Mouse (Mus musculus): ENCODE measurements around the gene Aqp12.

Aqp12 gene

DNA sequence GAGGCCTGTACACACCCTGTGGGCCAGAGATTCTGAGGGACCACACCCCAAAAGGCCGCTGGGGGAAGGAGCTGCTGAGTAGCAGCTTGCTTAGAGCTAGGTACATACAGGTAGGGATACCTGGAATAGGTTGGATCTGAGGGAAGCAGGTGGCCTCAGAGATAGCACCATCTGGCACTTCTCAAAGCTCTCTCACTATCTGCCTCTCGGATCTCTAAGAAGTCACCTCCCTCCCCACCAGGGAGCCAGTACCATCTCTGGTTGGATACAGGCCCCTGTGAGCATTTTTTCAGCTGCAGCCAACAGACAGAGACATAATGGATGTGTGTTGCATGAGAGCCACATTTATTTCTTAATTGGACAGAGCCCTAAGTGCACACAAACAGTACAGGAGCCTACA lies 9.0 kb downstream of the Aqp12 start:
- DNase-seq = no peak

DNA sequence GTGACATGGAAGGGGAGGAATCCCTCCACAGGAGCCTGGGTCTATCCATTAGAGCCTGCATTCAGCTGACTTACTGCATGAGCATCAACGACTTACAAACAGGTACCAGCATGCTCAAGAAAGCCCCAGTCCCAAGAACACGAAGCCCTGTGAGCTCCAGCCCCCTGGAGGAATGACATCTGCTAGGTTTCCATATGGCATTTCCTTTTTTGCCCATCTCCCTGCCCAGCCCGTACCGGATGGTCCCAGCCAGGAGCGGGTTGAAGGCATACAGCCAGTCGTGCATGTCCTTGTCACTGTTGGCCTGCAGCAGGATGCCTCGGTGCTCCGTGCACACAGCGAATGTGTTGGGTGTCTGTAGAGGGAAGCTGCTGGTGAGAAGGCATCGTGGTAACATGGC lies 12.6 kb downstream of the Aqp12 start:
- DNase-seq = no peak

DNA sequence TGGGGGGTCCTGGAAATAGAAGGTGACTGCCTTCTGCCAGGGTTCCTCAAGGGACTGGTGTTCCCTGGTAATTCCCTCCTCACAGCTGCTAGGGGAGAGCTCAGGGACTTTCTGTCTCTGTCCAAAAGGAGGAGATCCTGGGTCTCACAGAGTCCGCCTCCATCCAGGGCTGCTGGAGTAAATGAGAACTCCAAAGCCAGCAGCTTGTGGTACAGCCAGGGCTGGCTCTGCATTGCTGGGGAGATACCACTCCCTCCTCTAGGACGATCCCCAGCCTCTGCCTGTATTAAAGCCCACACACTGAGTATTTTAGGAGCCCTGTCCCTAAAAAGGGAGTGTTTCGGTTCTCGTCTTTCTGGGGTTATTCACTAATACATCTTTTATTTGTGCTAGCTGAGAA lies 14.5 kb downstream of the Aqp12 start:
- no peak for DNase-seq

DNA sequence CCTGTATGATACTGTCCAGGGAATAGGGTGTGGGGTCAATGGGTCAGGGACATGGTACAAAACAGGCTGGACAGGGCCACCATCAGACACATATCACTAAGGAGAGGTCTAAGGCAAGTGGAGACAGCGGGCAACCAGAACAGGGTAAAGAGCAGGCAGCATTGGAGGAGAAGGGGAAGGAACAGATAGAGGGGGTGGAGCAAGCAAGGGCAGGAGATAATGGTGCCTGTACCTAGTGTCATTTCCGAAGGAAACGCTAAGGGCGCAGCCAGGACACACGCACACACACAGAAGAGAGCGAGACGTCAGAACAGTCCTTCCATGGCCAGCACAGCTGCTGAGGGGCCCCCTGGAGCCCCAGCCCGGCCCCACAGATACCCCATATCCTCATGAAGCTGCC lies 20.5 kb downstream of the Aqp12 start:
- DNase-seq = no peak

DNA sequence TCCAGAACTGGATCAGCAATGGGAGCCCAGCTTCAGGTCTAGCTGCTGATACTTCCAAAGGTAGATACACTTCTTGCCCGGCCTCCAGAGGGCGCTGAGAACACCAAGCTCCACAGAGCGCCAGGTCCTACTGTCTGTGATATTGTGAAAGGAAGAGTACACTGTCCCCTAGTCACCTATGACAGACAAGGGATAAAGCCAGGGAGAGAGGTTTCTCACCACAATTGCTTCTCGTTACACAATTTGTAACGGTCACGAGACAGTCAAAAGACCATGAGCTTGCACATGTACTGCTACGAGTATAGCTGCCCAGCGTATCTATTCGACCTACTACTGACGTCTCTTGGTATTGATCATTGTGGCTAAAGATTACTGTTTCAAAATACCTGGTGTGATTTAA lies 23.3 kb downstream of the Aqp12 start:
- DNase-seq = no peak

DNA sequence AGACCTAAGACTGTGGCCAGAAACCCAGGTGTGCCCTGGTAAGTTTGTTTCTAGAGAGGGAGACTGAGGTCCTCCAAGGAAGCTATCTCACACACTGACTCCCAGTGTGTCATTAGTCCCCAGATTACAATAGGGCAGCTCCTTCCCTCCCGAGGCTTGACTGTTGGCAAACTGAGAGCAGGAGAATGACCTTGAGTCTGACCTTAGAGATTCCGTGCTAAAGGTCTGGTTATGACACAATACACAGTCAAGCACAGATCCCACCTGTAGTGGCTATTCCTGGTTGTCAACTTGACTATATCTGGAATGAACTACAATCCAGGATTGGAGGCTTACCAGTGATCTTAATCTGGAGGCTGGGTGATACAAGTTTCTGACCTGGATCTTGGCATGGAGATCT lies 23.9 kb downstream of the Aqp12 start:
- DNase-seq = no peak

DNA sequence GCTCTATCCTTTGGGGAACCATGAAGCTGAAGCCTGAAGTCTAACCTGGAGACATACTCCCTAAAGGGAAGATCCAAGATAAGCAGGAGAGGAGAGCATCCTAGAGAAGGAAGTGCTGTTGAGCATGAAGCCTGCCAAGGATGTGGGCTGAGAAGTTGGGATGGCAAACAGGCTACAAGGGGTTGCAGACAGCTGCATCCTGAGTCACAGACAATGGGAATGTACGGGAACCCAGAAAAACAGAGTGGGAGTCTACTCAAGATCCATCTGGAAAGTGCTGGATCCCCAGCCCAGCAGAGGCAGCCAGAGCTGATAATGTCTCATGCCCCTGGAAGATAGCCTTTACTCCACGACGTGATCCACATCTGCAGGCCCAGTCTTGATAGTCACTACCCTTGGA lies 25.1 kb downstream of the Aqp12 start:
- DNase-seq = no peak

DNA sequence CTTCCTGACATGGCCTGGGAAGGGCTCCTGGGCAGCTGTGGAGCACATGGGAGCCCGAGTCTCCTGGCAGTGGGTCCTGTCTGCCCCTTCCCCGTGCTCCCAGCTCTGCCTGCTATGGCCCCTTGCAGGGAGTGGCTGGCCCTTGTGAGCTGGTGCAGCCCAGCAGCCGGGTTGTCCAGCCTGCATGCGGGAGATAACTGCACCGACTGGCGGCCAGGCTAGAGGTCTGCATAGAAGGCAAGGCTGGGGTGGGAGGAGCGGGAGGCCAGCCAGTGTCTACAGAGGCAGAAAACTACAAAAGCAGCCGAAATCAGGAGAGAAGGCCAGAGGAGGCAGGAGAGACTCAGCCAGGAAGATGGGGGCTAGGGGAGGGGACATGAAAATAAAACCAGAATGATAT lies 27.9 kb downstream of the Aqp12 start:
- DNase-seq = no peak

DNA sequence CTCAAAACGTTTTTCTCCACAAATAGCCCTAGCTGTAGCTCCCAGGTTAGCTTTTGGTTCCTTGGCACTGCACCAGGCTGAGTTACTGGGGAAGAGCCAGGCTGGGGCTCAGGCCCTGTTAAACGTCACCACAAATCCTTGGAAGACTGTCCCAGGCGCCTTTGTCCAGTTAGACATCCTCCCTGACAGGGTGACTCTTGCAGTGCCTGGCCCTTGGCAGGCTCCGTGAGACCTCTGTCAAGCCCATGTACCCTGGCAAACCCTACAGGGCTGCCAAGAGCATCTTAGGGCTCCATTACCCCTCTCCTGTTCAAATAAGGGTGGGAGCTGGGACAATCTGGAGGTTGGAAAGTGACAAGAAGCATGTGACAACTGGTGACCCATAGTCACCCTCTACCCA lies 29.8 kb downstream of the Aqp12 start:
- DNase-seq = no peak

DNA sequence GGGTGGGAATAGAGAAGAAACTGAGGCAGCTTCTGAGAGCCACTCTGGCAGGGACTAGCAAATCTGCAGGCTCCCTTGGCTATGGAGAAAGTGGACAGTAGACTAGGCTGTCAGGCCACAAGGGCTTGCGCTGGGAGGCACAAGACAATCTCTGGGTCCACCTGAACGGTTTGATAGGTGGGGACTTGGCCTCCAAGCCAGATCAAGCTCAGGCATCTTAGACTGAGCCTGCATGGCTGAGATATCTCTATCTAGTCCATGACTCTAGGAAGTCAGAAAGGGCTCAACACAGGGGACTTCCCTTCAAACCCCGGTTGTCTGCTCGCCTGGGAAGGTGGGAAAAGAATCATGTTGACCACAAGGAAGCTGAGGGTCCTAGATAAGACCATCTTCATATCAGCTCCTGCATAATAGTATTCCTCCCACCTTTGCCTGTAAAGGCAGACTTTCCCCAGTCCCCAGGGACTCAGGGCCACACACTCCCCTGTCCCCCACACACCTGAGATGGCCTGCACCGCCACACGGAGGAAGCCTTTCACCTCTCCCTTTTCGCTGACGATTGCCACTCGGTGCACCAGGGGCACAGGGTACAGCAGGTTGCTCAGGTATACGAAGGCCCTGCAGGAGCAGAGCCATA lies 40.1 kb downstream of the Aqp12 start:
- no peak for DNase-seq

DNA sequence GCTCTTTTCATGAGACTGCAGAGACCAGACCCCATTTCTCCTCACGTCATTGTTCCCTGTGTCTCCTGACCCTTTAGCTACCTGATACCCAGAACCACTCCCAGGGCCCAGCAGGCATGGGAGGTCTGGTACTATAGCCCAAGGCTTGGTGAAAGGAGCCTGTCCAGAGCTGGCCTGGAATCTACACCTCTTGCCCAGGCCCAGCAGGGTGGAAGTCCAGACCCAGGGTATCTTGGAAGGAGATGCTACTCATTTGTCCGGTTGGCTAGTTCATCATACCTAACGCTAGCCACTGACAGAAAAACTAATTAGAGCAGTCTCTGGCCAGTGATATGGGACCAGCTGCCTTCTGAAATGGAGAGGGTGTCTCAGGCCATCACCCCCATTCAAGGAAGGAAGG lies 43.9 kb downstream of the Aqp12 start:
- DNase-seq = no peak

DNA sequence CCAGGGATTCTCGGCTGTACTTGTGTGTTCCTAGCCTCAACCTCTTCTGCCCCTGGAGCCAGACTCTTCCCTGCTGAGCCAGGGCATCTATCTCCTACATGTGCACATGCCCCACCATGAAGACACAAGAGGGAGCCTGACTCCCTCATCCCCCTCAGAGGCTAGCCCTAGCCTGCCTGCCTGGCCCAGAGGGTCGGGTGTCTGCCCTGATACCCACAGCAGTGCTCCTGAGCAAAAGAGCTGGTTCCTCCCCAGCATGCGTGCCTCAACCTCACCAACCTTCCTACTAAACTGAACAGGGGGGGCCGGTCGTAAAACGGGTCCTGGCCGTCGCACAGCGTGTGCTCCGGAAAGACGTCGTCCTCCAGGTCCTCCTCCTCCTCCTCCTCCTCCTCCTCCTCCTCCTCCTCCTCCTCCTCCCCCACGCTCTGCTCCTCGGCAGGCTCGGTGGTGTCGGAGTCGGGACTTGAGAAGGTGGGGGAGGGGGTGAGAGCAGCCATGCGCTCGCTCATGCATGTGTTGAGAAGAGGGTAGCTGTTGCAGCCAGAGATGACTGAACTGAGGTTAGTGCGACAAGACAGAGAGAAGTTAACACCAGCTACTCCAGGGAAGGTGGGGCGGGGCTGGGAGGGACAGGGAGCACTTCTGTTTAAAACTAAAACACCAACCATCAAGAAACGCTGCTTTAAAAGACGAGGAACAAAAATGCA lies 45.1 kb downstream of the Aqp12 start:
- no peak for DNase-seq

Data from thymus, postnatal 36 days (tissue).